Mouse (Mus musculus): ENCODE results near the gene C730034F03Rik.

Gene C730034F03Rik

GRCm38 (mm10) chr15:89474596-89475292, 45.4 kb downstream of the C730034F03Rik start:
- in situ Hi-C loops (cut with MboI, MseI) = no loop called here

GRCm38 (mm10) chr15:89475293-89475600, 45.9 kb downstream of the C730034F03Rik start:
- in situ Hi-C loops (cut with MboI, MseI) = no loop called here

- in situ Hi-C loops (cut with MboI, MseI) = no loop called here
These were observed 46.5 kb downstream of the C730034F03Rik start for GRCm38 (mm10) chr15:89475611-89476474.

- in situ Hi-C loops (cut with MboI, MseI) = no loop called here
These were observed 47.1 kb downstream of the C730034F03Rik start for GRCm38 (mm10) chr15:89476475-89476815.

- in situ Hi-C loops (cut with MboI, MseI) = no loop called here
These were observed 47.7 kb downstream of the C730034F03Rik start, which contains the start of gene Arsa for GRCm38 (mm10) chr15:89477091-89477491. TSS of gene Arsa (minus strand) at chr15:89477425.

GRCm38 (mm10) chr15:89477806-89478205, 48.4 kb downstream of the C730034F03Rik start:
- in situ Hi-C loops (cut with MboI, MseI) = no loop called here

GRCm38 (mm10) chr15:89478622-89479021, 49.2 kb downstream of the C730034F03Rik start:
- in situ Hi-C loops (cut with MboI, MseI) = no loop called here
